Mouse (Mus musculus) megakaryocyte progenitor cell, adult 5-6 weeks (primary cell): ENCODE measurements at regions not wholly inside any gene's neighbourhood (a gene's known extent, or its start where the extent isn't known, plus 50 kb on each side); places are given as distances from the start of the nearest gene placed in this dataset.
A peak's percentile ranks its signal among the peaks of the same experiment; 100 is the strongest.

Experiments
- ATAC-seq: replicated peaks from 2 replicates; pipeline ENCODE4 v1.8.0; 2016; ENCODE audit warnings: mild to moderate bottlenecking, moderate TSS enrichment, inconsistent platforms; ENCODE audit not compliant: poor library complexity

DNA sequence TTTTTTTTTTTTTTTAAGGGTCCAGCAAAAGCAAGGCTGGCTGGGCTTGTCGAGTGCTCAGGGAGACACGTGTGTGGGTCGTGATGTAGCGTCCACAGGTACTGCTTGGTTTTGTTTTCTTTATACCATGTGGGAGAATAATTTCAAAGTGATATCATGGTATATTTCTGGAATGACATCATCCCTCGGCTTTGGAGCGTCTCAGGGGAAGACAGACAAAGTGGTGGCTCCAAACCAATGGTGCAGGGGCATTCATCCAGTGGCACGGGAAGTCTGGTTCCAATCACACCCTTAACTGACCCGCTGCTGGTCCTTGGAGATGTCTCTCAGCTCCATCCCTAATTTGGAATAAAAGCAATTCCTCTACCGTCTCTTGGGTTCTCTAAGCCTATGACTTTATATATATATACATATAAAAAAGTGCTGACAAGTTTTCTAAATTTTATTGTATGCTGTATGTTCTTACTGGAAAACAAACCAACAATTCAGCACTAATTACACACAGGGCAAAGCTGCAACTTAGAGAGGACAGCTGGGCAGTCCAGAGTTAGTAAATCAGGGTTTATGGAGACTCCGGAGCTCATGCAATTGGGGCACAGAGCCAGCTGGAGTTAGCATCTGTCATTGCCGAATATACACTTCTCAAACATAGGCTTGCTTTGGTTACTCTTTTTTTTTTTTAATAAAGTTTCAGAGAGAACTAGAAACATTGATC lies 115.3 kb downstream of the Evx1 start:
- no peak for ATAC-seq

GRCm38 (mm10) chr6:52429204-52429552 lies 115.9 kb downstream of the Evx1 start:
- ATAC-seq, result no peak

DNA sequence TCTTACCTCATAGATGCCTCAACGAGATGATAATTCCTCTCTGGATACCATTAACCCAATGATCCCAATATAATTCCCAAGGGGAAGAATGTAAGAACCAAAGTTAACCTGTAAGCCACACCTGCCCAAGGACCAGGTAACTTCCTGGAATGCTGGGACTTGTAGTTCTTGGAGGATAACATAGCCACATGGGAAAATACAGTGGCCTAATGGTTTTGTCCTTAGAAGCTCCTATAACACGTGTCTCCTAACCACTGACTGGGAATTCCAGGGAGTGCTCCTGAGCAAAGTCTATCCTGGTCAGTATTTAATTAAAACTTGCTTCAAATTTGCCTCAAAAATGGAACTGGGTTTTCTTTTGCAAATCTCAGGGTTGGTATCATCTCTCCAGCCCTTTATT lies 119.9 kb downstream of the Evx1 start:
- no peak for ATAC-seq

GRCm38 (mm10) chr6:52434771-52435170 lies 121.5 kb downstream of the Evx1 start:
- ATAC-seq, result no peak

DNA sequence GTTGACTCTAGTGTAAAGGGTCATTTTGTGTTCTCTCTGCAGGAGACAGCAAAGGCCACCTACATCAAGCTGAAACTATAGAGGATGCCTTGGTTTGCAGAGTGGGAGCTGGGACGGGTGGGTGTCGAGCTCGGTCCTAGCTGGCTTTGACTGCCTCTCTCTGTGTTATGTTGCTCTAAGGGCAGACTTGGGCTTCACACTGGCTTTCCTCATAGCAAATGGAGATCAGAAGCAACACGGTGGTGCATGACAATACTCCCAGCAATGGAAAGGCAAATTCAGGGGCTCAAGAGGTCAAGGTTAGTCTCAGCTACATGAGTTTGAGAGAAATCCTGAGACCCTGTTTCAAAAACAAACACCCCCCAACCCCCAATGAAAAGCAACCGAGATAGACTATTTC lies 122.1 kb downstream of the Evx1 start:
- ATAC-seq, result no peak

DNA sequence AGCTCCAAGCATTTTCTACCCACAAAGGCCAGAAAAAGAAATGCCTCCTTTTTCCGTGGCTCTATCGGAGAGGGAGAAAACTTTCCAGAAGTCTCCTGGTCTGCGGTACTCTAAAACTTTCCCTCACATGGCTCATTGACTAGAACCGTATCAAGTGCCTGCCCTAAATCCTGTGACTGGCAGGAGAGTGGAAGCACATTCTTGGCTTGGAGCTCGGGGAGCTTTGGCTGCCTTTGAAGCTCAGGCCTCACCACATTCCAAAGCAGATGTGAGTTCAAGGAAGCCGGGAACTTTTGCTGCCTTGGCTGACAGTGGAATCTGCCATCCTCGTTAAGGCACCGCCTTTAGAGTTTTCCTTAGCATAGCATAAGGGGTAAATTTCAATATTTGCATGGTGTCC lies 125.1 kb downstream of the Evx1 start:
- ATAC-seq, result no peak

DNA sequence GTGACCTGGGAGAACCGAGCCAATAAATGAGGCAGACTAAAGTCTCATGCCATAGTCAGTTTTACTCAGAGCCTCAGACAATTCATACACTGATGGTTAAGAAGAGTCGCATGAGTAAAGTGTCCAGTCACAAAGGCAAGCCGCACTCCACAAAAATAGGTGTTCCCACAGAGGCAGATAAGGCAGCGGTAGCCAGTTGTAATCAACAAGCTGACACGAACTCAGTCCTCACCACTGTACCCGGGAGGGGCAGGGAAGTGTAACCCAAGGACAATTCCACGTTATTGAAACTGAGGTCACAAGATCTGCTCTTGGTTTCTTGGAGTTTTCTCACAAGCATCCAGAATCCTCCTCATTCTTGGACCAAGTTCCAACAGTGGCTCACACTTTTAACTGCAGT lies 125.9 kb downstream of the Evx1 start:
- no peak for ATAC-seq

GRCm38 (mm10) chr6:52440160-52440559 lies 126.9 kb downstream of the Evx1 start:
- ATAC-seq, result no peak

DNA sequence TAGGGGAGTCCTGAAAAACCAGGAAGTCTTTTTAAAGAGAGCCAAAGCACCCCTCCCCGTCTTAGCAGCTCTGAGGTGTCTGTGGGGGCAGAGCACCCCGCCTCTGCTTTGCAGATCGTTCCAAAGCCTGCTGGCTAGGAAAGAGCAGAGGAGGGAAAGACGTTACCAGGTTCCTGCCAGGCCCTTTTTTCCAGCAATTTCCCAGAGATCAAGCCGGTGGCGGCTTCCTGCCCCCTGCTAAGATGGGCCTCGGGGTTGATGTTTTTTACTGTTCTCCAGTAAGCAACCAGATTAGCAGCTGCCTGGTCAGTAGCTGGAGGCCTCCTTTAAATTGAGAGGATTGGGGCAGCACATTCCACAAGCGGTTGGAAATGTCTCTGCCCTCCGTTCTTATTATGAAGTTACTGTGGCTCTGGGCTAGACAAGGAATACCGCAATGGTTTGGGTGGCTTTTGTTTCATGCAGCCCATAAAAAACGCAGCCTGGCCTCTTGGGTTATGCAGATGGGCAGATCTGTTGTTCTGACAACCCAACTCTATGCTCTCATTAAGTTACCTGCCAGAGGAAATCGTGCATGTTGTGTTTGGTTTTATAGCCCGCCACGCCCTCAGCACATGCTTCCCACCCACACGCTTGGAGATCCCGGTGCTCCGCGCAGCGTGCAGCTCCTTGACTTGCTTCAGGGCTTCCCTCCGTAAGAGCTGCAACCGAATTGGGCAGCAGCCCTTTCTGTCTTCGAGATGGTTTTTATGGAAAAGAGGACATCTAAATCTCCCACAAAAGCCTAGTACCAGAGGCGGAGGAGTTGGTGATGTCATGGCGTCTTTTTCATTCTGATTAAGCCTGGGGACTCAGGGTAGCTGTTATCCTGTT lies 130.1 kb downstream of the Evx1 start:
- no peak for ATAC-seq

DNA sequence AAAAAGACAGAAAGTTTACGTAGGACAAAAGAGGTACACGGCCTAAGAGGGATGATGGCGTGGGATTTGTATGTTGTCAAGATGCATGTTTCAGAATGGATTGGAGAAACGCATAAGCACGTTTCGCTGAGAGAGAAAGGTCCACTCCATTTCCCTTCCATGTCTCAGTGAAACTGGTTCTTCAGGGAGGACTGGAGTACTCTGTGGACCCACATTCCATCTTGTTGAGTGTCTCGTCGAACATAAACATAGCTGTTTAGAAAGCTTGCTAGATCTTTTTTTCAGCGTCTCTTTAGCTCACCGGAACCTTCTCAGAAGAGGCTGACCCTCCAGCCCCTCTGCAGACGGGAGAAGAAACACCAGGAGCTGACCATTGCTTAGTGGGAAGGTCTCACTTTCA lies 145.5 kb downstream of the Evx1 start:
- no peak for ATAC-seq

GRCm38 (mm10) chr6:52461186-52461585 lies 147.9 kb downstream of the Evx1 start:
- no peak for ATAC-seq

GRCm38 (mm10) chr6:52463369-52463768 lies 150.1 kb downstream of the Evx1 start:
- no peak for ATAC-seq

DNA sequence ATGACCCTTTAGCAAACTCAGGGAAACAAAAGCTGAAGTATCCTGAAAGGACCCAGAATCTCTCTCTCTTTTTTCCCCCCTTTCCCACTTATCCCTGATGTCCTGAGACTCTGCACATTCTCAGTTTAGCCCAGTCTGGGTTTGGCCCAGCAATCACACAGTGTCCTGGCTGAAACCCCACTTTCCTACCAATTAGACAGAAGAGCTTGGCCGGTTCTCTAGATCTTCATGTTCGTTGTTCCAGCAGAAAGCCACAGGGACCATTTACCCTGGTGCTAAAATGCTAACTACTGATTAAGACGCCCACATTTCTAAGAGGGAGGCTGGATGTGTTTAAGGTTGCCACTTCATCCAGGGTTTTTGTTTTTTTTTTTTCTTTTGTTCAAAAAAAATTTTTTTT lies 151.3 kb downstream of the Evx1 start:
- no peak for ATAC-seq

- ATAC-seq, result no peak
Measured at GRCm38 (mm10) chr6:52465834-52466525, 152.7 kb downstream of the Evx1 start.

- ATAC-seq, result no peak
Measured at GRCm38 (mm10) chr6:52470831-52471230, 157.5 kb downstream of the Evx1 start.

DNA sequence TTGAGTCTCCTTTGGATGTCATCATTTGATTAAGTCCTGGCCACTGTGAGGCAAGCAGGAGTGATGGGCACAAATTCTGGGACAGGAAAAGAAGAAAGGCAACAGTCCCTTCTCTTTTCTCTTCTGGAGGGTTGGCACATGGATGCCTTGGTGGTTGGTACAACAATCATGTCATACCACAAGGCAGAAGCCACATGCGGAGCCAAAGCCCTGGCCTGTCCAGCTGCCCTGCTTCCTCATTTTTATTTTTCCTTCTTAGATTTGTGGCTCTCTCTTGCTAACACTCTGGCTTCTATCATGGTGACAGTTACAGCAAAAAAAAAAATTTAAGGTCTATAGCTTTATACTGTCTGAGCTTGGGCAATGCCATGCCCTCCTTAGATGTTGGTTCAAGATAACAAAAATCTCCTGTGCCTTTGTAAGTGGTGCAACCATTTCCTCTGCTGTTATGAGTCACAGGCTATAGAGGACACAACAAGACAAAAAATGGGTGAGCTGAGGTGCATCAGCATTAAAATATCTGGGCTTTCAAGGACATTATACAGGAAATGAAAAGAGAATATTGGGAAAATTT lies 158.2 kb downstream of the Evx1 start:
- peak; percentile 91 for ATAC-seq

DNA sequence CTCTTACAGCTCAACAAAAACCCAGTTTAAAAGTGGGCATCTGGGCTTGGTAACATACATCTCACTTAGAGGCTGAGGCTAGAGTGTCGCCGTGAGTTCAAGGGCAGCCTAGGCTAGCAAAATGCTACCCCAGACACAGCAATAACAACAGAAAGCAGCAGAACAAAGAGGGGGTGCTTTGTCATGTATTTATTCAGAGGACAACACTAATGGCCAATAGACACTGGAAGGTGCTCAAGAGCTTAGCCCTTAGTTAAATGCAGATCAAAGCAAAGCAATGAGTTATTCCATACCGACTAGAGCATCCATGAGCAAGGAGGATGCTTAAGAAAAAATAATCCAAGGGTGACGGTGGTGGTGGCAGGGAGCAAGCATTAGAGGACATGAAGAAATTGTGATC lies 158.7 kb downstream of the Evx1 start:
- ATAC-seq, result no peak

- ATAC-seq, result no peak
Measured at GRCm38 (mm10) chr6:52473042-52473589, 159.8 kb downstream of the Evx1 start.

GRCm38 (mm10) chr6:52473924-52474323 lies 160.6 kb downstream of the Evx1 start:
- no peak for ATAC-seq

DNA sequence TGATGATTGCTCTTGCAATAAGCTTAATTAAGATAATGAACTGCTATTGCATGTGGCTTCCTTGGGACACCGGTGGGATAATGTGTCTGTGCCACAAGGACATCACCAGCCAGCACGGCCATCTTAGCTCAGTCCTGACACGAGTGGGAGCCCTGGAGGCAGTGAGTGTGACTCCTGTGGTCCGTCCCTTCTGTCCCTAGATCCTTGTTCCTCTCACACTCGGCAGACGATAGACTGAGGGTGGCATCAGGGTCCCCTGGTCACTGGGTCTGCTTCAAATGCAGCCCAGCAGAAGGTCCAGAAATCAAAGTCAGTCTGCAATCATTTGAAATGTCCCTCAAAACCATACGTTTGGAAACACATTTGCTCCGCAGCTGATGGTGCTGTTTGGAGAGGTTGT lies 162.4 kb downstream of the Evx1 start:
- no peak for ATAC-seq

- ATAC-seq, result no peak
Measured at GRCm38 (mm10) chr6:52476907-52477306, 163.3 kb downstream of the Hibadh start.
